Mouse (Mus musculus) CD4-positive, CD25-positive, alpha-beta regulatory T cell, adult 9 weeks (primary cell): Measurements from ENCODE around the gene L3mbtl1. TPM values are rescaled to one million over a fixed set of nuclear protein-coding genes. Genes with fewer than 3 reads are reported as not detected.

Source experiments
- polyA plus RNA-seq: library from polyadenylated mRNA; unstranded; fragments of 100-300 nt; shearing (Covaris generic); gene quantifications from one replicate; pipeline ENCODE4 v1.2.1, GENCODE M21; 2017

Gene L3mbtl1
- not detected for polyA plus RNA-seq

GRCm38 (mm10) chr2:162943148-162943846 is at the start of gene L3mbtl1:
Gene L3mbtl1 (plus strand): TSS chr2:162943472.

GRCm38 (mm10) chr2:162931123-162931673 is 12.1 kb upstream of the L3mbtl1 start, which contains the start of gene Srsf6:
Gene Srsf6 (plus strand): TSS chr2:162931528.

GRCm38 (mm10) chr2:162987218-162987617 is 43.9 kb downstream of the L3mbtl1 start, which contains the start of gene Sgk2:
Gene Sgk2 (plus strand): TSS chr2:162987330.

GRCm38 (mm10) chr2:163016916-163017743 is 73.9 kb downstream of the L3mbtl1 start, which contains the start of gene Ift52:
Gene Ift52 (plus strand): TSS chr2:163017354.

Other genes with a start within 250 kb of the L3mbtl1 start
- 32.8 TPM for gene Srsf6, start 11.9 kb upstream of the L3mbtl1 start, polyA plus RNA-seq
- not detected for gene Sgk2, start 43.9 kb downstream of the L3mbtl1 start, polyA plus RNA-seq
- gene Ift52, start 73.9 kb downstream of the L3mbtl1 start, polyA plus RNA-seq = 68.5 TPM
- gene Mybl2, start 111.2 kb downstream of the L3mbtl1 start, polyA plus RNA-seq = 3.8 TPM
- not detected for gene Gtsf1l, start 144.4 kb downstream of the L3mbtl1 start, polyA plus RNA-seq